Mouse (Mus musculus) testis, adult 2 months (tissue): ENCODE results near the gene Slc16a5. TPM values are rescaled to one million over a fixed set of nuclear protein-coding genes. Genes with fewer than 3 reads are reported as not detected.

Experiments
- H3K27ac ChIP-seq: fragments of 200-500 bp; 2 replicates; pipeline ENCODE4 v1.5.1; 2012; ENCODE audit warnings: low read depth, low read length; ENCODE audit not compliant: control insufficient read depth, insufficient read depth
- H3K27me3 ChIP-seq: fragments of 200-500 bp; 2 replicates; pipeline ENCODE4 v1.6.1; 2012; ENCODE audit warnings: mild to moderate bottlenecking, low read length, moderate library complexity; ENCODE audit not compliant: control insufficient read depth, insufficient read depth
- H3K36me3 ChIP-seq: fragments of 200-500 bp; 2 replicates; pipeline ENCODE4 v1.6.1; 2012; ENCODE audit warnings: mild to moderate bottlenecking, low read length; ENCODE audit not compliant: control insufficient read depth, insufficient read depth
- H3K4me1 ChIP-seq: fragments of 200-500 bp; 2 replicates; pipeline ENCODE4 v1.6.1; 2012; ENCODE audit warnings: low read length; ENCODE audit not compliant: control insufficient read depth, insufficient read depth
- H3K4me3 ChIP-seq: fragments of 200-500 bp; 2 replicates; pipeline ENCODE4 v1.5.1; 2012; ENCODE audit warnings: low read depth, mild to moderate bottlenecking, low read length, moderate library complexity, mixed read lengths; ENCODE audit not compliant: control insufficient read depth
- CTCF ChIP-seq: fragments of 200-500 bp; IDR thresholded peaks from 2 replicates; pipeline ENCODE4 v1.5.1; 2012; ENCODE audit warnings: low read depth, mild to moderate bottlenecking, inconsistent platforms, low read length, moderate library complexity; ENCODE audit not compliant: control insufficient read depth, insufficient read depth, insufficient replicate concordance
- POLR2A ChIP-seq: fragments of 200-500 bp; IDR thresholded peaks from 2 replicates; pipeline ENCODE4 v1.6.1; 2012; ENCODE audit warnings: low read depth, mild to moderate bottlenecking, inconsistent platforms, low read length, moderate library complexity; ENCODE audit not compliant: control insufficient read depth
- polyA plus RNA-seq: library from polyadenylated mRNA; depleted of rRNA; stranded (reverse); fragments of >200 nt; gene quantifications from 2 replicates; pipeline ENCODE4 v1.2.3, GENCODE M21; 2012; rRNA removed

Gene Slc16a5
- polyA plus RNA-seq = 0.72 and 0.78 TPM in 2 replicates

GRCm38 (mm10) chr11:115462243-115462891 is at the start of gene Slc16a5:
Gene Slc16a5 (plus strand): TSS chr11:115462474.
- TF ChIP-seq POLR2A (no peak), CTCF (no peak)
- H3K27ac ChIP-seq = no peak within 1 kb of the TSS
- no peaks in the 10 kb centered on the region for H3K36me3 ChIP-seq
- no peaks in the 10 kb centered on the region for H3K4me1 ChIP-seq
- no peaks in the 10 kb centered on the region for H3K27me3 ChIP-seq
- H3K4me3 ChIP-seq = no peak within 1 kb of the TSS

DNA sequence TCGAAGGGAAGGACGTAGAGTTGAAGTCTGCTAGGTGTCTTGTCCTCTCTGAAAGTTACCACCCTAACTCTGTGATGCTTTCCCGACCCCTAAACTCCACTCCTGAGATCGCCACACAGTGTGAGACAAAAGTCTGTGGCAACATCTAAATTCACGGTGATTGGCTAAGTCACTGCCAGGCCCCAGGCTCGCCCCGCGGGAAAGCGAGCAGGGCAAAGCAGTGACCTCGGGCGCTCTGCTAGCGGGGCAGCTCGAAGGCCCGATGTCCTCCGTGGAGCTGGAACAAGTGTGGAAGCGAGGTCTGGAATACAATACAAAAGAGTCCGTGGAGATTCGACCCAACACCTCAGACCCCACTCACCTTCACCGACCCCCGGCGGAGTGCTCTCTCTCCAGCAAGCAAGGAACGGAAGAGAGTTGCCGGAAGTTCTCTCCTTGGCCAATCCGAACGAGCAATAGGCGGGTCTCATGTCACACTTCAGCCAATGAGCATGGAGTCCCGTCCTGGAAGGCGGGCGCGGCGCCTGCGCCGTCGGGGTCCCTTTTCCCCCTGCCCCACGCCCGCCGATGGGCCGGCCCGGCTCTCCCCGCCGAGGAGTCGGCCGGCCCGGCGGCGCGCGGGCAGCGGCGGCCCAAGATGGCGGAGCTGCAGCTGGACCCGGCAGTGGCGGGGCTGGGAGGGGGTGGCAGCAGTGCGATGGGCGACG is 42.6 kb upstream of the Slc16a5 start, which contains the start of the genes Atp5h and Kctd2:
Atp5h (minus strand) TSS at position 432 of the 707 bp plus-strand sequence.
Kctd2 (plus strand) TSS at position 598 of the 707 bp plus-strand sequence.
- peak within 1 kb of the TSS; percentile 90 for H3K4me3 ChIP-seq
- no peaks in the 10 kb centered on the region for H3K27me3 ChIP-seq
- TF ChIP-seq POLR2A (peak; percentile 78), CTCF (no peak)
- H3K4me1 ChIP-seq = peaks cover 8% of the 10 kb centered on the region
- H3K27ac ChIP-seq = peak within 1 kb of the TSS; percentile 94
- H3K36me3 ChIP-seq = peaks cover 3% of the 10 kb centered on the region; the same call in 1 of the 2 replicates

DNA sequence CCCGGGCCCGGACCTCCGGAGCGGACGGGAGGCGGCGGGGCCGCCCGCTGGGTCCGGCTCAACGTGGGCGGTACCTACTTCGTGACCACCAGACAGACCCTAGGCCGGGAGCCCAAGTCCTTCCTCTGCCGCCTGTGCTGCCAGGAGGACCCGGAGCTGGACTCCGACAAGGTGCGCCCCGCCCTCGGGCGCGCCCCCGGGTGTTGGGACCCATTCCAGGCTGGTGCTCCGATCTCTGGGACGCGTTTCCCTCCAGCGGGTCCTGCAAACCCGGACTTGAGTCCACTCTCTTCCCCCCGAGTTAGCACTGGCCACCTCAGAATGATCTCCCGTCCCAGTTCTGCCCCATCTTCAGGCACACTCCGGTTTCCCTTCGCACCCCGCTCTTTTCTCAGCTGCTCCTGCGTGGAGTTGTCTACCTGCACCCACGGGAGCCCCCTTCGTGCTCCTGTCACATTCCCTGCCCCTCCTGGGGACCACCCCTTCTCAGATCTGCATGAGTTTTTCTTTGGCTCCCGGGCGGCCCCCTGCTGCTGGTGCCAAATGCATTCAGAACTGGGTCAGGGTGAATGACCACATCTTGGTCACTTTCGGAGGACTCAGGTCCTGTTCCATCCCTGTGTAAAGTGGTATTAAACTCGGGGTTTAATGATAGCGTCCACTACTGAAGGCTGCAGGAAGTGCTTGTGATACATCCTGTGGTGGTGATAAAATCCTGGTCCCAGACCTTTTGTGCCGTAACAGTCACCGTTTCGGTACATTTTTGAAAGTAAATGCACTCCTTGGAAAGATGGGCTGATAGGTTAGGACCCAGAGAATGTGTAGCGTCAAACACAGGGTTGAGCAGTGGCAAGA is 41.7 kb upstream of the Slc16a5 start:
- Histone ChIP-seq H3K4me3 (peak overlapping the region; percentile 90), H3K4me1 (peaks cover 8% of the 10 kb centered on the region), H3K27ac (peak overlapping the region; percentile 94), H3K36me3 (peaks cover 3% of the 10 kb centered on the region; the same call in 1 of the 2 replicates), H3K27me3 (no peaks in the 10 kb centered on the region)
- TF ChIP-seq POLR2A = no peak
- no peak for TF ChIP-seq CTCF

- peaks cover 8% of the 10 kb centered on the region for H3K4me1 ChIP-seq
- no peaks in the 10 kb centered on the region for H3K27me3 ChIP-seq
- peaks cover 5% of the 10 kb centered on the region; the same call in 1 of the 2 replicates for H3K36me3 ChIP-seq
- H3K4me3 ChIP-seq = peak overlapping the region; percentile 39; the same call in 1 of the 2 replicates
- no peak overlapping the region for H3K27ac ChIP-seq
- TF ChIP-seq POLR2A (no peak), CTCF (no peak)
These were observed 40.9 kb upstream of the Slc16a5 start for GRCm38 (mm10) chr11:115421328-115421727.

DNA sequence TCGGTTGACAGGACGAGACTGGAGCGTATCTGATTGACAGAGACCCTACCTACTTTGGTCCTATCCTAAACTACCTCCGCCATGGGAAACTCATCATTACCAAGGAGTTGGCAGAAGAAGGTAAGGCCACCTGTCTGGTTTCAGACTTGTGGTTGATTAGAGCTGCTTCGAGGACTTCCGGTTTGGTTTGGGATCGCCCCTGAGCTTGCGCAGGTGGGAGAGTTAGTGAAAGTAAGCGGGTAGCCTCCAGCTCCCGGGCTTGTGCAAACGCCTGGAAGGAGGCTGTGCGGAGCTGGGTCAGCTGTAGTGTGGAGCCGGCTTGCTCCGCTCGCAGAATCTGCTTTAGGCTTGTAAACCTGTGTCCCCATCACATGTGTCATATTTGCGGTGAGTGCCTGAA is 40.3 kb upstream of the Slc16a5 start:
- H3K36me3 ChIP-seq = peaks cover 5% of the 10 kb centered on the region; the same call in 1 of the 2 replicates
- no peaks in the 10 kb centered on the region for H3K27me3 ChIP-seq

GRCm38 (mm10) chr11:115423091-115423490 is 39.2 kb upstream of the Slc16a5 start:
- H3K36me3 ChIP-seq = peaks cover 5% of the 10 kb centered on the region; the same call in 1 of the 2 replicates
- no peak overlapping the region for H3K4me3 ChIP-seq
- H3K27ac ChIP-seq = no peak overlapping the region
- H3K4me1 ChIP-seq = peaks cover 11% of the 10 kb centered on the region
- no peak for TF ChIP-seq POLR2A
- TF ChIP-seq CTCF = no peak
- H3K27me3 ChIP-seq = no peaks in the 10 kb centered on the region

More for the DNA sequence above, 40.3 kb upstream of the Slc16a5 start:
- TF ChIP-seq POLR2A (no peak), CTCF (no peak)
- peak overlapping the region; percentile 66; the same call in 1 of the 2 replicates for H3K27ac ChIP-seq
- peaks cover 8% of the 10 kb centered on the region for H3K4me1 ChIP-seq
- peak overlapping the region; percentile 14; the same call in 1 of the 2 replicates for H3K4me3 ChIP-seq

DNA sequence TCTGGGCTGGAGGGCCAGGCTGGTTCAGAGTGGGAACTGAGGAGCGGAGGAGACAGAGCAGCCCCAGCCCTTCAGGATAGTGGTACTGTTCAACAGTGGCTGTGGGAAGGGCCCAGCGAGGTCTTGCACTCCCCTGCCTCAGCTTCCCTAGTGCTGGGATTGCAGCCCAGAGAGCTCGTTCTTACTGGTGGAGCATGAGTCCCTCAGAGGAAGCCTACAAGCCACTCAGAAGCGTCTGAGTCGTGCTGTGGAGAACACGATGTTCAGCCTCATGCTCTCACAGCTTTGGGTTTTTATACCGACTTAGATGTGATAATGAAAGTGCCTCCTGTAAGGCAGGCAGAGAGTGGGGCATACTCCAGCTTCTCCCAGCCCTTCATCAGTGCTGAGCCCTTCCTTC is 37.6 kb upstream of the Slc16a5 start:
- TF ChIP-seq POLR2A (no peak), CTCF (no peak)
- Histone ChIP-seq H3K27me3 (no peaks in the 10 kb centered on the region), H3K36me3 (peaks cover 5% of the 10 kb centered on the region; the same call in 1 of the 2 replicates), H3K4me3 (no peak overlapping the region), H3K4me1 (peaks cover 11% of the 10 kb centered on the region), H3K27ac (no peak overlapping the region)
